Mouse (Mus musculus) ovary, postnatal 36 days (tissue): ENCODE results near the gene Vwa3b.

Experiments
- DNase-seq: peaks from one replicate; pipeline ENCODE4 v3.0.0; 2022; ENCODE audit warnings: low spot score, mixed read lengths

Gene Vwa3b

GRCm38 (mm10) chr1:37011626-37012209 lies 14.7 kb upstream of the Vwa3b start:
- DNase-seq = no peak

- DNase-seq = no peak
Observed at GRCm38 (mm10) chr1:37013006-37013405, 13.4 kb upstream of the Vwa3b start.

GRCm38 (mm10) chr1:37013687-37014086 lies 12.7 kb upstream of the Vwa3b start:
- DNase-seq = no peak

DNA sequence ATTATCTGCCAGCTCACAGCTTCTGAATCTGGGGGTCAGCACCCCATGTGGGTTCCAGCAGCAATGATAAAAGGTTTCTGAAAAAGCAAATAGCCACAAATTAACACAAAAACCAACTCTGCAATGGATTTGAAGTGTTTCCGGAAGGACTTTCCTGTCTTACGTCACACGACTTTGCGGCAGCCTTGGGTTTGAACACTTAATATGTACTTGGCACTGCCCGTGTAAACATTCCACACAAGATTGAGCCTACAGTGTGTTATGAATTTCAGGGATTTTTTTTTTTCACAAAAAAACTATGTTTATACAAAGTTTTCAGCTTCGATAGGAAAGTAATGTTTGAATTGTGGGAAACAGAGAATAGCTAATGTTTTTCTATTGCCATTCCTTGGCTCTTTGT lies 7.4 kb upstream of the Vwa3b start:
- DNase-seq = no peak

DNA sequence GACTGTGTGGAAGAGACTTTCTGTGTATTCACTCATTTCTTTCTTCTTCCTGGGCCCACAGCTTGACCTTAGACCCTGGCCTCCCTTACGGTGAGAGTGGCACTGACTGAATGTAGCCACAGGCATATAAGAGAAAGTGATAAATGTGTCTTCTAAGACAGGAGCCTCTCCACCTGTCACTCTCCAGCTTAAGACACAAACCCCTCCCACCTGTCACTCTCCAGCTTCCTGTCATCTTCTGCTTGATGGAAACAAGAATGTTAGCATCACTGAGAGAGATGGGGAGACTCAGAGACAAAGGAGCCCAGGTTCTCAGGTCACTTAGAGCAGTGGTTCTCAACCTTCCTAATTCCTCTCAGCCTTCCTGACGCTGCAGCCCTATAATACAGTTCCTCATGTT lies 3.7 kb upstream of the Vwa3b start:
- no peak for DNase-seq

GRCm38 (mm10) chr1:37024736-37025135 lies 1.7 kb upstream of the Vwa3b start:
- DNase-seq = no peak

GRCm38 (mm10) chr1:37025376-37025775 lies 1.0 kb upstream of the Vwa3b start:
- no peak for DNase-seq

- no peak for DNase-seq
Observed at GRCm38 (mm10) chr1:37026866-37027265, 470 bp downstream of the Vwa3b start.

DNA sequence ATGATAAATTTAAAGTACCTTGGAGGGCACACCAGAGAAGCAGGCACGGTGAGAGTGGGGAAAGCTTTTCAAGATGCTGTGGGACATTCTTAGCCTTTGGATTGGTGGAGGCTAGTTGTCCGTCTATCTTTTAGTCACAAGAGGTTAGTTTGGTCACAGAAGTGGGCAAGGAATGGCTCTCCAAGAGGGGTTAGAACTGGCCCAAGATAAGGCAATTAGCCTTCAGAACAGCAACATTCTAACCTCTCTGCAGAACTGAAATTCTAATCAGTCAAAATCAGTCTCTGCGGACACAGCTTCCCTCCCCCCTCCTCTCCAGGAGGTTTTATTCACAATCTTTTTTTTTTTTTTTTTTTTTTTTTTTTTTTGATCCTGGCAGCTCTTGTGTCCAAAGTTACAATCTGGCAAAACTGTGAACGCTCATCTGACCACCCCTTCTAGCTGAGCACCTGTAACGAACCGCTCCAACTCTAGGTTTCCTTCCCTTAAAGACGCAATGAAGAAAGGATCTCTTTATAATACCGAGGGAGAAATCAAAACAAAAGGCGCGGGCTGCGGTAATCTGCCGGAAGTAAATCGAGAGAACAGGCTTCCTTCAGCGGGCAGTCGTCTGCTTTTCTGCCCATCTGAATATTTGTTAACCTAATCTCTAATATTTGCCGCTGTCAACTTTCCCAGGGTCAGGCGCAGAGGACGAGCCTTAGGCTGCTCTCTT lies 2.2 kb downstream of the Vwa3b start:
- no peak for DNase-seq

GRCm38 (mm10) chr1:37029154-37029907 lies 2.9 kb downstream of the Vwa3b start:
- DNase-seq = peak; percentile 65

DNA sequence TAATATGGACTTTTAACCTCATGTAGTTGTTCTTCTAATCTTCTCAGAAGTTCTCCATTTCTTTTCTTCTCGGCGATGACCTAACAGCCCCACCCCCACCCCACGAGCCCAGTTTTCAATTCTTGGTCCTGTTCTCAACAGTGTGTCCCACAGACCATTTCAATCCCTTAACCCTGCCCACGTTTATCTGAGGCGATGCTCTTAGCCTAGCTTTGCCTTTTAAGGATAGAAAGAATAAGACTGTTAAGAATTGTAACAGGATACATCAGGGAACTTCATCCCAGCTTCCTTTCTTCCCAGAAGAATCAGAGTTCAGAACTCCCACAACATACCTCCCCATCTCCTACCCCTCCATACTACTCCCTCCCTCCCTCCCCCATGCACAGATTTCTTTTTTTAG lies 3.5 kb downstream of the Vwa3b start:
- DNase-seq = no peak

DNA sequence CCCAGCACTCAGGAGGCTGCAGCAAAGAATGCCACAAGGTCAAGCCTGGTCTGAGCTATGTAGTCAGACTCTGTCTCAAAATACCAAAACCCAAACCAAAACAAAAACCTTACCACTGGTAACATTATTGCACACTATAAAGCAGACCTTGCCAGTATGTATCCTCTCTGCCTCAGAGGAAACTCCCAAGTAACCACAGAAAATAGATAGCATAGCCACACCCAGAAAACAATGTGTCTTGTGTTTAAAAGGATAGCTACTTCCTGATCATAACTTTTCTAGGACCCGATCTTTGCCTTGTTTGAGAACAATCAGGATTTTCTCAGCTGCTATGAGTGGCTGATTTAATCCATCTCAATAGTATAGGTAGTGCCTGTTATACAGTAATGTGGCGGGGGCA lies 4.3 kb downstream of the Vwa3b start:
- no peak for DNase-seq

DNA sequence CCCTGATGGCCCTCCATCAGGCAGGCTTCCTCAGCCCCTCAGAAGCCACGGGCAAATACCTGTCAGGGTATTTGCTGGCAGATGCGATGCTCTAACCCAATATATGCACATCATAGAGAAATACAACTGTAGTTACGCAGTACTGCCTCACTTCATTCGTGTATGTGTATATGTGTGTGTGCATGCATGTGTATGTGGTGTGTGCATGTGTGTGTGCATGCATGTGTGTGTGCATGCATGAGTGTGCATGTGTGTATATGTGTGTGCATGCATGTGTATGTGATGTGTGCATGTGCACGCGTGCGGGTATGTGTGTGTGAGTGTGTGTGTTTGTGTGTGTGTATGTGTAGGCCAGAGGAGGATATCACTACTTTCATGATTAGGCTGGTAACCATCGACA lies 9.5 kb downstream of the Vwa3b start:
- DNase-seq = no peak

DNA sequence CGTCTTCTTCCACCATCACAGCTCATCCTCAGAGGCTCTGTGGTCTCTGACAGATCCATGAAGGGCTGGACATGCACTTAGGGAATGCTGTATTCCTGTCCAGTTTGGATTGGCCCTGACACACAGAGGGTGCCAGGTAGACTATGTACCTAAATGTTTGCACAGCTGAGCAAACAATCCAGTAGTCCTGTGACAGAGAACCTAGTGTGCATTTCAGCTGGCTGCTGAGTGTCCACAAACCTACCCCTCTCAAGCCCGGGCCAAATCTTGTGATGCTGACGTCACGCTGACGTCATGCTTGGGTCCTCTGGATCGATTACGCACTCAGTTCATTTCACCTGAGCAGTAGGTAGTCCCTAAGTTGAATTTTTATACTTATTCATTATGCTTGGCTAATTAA lies 14.7 kb downstream of the Vwa3b start:
- no peak for DNase-seq

- DNase-seq = no peak
Observed at GRCm38 (mm10) chr1:37041856-37042255, 15.5 kb downstream of the Vwa3b start.

DNA sequence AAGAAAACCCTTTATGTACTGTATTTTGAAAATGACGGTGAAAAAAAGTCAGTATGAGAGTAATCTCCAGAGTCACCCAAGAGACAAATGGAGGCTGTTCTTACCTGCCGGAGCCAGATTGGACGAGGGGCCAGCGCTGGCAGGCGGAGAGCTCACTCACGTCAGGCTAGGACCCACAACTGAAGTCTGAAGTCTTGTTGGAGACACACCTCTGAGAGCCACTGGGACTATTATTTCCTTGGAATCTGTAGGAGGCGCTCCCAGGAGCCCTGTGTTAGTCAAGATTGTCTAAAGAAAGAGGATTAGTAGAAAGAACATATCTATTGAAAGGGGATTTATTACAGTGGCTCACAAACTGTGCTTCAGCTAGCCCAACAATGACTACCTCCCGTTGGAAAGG lies 16.4 kb downstream of the Vwa3b start:
- no peak for DNase-seq

GRCm38 (mm10) chr1:37043196-37043595 lies 16.8 kb downstream of the Vwa3b start:
- no peak for DNase-seq

- DNase-seq = no peak
Observed at GRCm38 (mm10) chr1:37045472-37045871, 19.1 kb downstream of the Vwa3b start.

DNA sequence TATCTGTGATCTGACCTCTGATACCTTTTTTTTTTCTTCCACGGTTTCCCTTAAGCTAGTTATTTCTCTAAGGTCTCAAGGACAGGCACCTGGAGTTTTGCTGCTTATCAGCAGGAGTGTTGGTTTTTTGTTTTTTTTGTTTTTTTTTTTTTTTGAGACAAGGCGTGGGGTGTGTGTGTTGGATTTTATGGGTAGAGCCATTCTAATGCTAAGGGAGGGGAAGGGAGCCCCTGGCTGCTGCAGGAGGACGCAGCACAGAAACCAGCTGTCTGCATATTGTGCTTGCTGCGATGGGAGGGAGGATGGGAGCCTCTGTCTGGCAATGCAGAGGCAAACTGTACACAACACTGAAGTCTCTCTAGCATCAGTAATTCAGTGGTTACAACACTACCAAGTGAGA lies 22.8 kb downstream of the Vwa3b start:
- no peak for DNase-seq

DNA sequence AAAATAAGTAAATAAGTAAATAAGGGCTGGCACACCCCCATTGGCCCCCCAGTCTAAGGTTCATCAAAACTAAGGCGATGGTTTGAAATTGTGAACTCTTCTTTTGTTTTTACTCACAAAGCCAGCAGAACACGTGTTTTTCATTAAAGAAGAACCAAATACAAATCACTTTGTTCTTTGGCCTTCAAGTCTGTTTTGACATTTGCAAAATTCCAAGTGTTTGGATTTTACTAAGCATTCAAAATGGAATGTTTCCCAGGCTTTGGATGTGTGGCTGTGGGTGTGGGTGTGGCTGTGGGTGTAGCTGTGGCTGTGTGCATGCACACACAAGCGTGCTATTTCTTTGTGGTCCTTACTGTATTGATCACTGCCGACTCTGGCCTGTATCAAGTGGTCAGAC lies 27.3 kb downstream of the Vwa3b start:
- DNase-seq = no peak

- DNase-seq = no peak
Observed at GRCm38 (mm10) chr1:37056831-37057561, 30.6 kb downstream of the Vwa3b start.

DNA sequence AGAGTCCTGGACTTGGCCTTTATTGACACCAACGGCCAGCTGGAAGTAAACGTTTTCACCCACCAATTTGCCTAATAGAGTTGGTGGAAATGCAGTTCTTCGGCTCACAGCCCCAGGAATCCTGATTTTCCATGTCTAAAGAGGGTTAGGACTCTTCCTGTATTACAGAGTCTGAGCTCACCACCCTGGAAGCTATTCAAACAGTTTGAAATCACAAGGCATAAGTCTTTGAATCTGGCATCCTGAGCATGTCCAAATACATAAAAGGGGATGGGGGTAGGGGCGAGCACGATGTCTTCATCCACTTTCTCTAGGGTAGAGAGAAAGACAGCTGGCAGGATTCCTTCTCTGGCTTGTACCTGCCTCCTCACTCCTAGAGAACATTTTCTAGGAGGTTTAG lies 34.5 kb downstream of the Vwa3b start:
- no peak for DNase-seq

DNA sequence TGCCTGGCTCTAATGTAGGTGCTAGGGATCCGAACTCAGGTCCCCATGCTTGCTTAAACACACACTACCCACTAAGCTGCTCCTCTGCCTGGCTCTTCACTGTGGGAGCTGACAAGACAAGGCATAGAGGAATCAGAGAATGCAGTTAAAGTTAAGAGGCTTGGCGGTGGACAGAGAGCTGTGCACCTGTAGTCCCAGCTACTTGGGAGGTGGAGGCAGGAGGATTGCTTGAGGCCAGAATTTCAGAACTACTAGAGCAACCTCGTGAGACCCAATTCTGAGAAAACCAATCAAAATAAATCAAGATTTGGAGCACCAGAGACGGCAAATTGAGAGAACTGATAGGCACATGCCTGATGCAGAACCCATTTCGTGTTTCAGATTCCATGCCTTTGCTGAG lies 36.7 kb downstream of the Vwa3b start:
- no peak for DNase-seq
